Mouse (Mus musculus): ENCODE results near the gene 1700067K01Rik.

DNA sequence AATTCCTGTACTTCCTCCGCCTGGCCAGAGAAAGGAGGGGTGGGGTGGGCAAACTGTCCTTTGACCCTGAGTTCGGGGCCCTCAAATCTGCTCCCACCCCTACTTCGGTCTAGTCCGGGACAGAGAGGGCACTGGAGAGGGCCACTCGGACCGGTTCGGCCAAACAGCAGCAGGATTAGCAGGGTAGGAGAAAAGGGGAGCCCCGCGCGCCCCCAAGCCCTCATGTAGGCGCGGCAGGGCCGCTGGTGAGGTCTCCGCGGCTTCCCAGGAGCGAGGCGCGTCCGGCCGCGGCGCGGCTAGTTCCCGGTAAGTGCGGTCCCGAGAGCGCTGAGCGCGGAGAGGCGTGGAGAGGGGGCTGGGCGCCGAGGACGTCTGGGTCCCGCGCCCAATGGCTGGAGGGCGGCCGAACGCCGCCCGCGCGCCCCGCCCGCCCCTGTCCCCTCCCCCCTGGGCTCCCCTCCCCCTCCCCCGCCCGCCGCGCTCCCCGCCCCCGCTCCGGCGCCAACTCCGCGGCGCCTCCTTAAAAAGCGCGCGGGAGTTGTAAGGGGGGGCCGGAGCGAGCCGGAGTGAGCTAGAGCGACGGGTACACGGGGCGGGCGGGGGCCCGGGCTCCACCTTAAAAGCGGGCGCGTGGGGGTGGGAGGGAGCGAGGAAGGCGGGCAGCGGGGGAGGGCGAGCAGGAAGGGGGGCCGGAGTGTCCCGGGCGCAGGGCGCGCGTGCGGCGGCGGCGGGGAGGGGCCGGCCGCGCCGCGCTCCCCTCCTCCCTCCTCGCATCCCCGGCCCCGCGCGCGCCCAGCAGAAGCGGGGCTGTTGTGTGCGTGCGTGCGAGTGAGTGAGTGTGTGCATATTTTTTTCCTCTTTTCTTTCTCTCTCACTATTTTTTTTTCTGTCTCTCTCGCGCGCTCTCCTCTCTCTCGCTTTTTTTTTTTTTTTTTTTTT is 4.5 kb upstream of the 1700067K01Rik start:
- TF ChIP-seq EP300 (IDR thresholded peaks at IDR 0.05; ENCODE audit: insufficient read depth, low read depth, low read length) (no peak), CTCF (IDR thresholded peaks at IDR 0.05; ENCODE audit: low read depth, low read length) (no peak), POLR2A (IDR thresholded peaks at IDR 0.05; ENCODE audit: insufficient read depth, low read length) (no peak)
